Mouse (Mus musculus) lung, adult 2 months (tissue): ENCODE results near the gene Mthfd1.

Experiments used
- CTCF ChIP-seq: fragments of 200-500 bp; IDR thresholded peaks from 2 replicates; pipeline ENCODE4 v1.5.1; 2011; ENCODE audit warnings: mild to moderate bottlenecking, low read length, control low read depth; ENCODE audit not compliant: insufficient read depth
- POLR2A ChIP-seq: fragments of 200-500 bp; IDR thresholded peaks from 2 replicates; pipeline ENCODE4 v1.6.1; 2011; ENCODE audit warnings: low read depth, mild to moderate bottlenecking, control low read depth, low read length, borderline replicate concordance; ENCODE audit errors: extremely low read depth

DNA sequence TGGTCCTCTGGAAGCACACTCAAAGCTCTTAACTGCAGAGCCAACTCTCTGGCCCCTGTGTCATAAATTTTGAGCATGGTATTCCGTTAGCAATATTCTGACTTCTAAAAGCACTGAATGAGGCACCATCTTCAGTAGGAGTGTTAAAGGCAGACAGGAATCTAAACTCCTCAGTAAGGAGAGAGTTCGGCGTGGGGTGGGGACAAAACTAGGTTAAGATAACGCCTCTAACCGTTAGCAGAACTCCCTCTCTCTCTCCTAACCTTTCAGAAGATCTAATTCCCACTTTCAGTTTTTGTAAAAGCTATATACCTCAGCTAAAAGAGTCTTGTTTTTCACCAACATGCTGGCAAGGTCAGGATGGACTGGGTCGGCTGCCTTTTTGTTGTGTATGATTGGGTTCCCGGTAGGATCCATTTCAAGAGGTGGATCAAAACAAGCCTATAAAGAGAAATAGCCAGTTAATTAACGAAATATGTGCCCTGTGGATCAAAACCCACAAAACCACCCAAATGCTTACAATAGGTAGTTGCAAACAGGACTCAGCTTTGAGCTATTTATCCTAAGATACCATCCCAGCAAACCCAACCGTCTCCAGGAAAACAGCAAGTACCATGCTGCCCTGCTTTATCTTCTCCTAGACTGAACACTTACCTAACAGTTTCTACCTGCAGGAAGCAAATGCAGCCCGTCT lies 15.8 kb upstream of the Mthfd1 start:
- TF ChIP-seq CTCF (no peak), POLR2A (no peak)
